Mouse (Mus musculus): ENCODE data around the gene Prss8. TPM values are rescaled to one million over a fixed set of nuclear protein-coding genes. Genes with fewer than 3 reads are reported as not detected.
"Not testable (repeated sequence)": the region's sequence is repeated elsewhere in the genome, so short reads cannot be mapped to it uniquely, and the experiment has no call there.

Prss8 gene
- total RNA-seq, 2 experiments from 2014 or later = not detected

DNA sequence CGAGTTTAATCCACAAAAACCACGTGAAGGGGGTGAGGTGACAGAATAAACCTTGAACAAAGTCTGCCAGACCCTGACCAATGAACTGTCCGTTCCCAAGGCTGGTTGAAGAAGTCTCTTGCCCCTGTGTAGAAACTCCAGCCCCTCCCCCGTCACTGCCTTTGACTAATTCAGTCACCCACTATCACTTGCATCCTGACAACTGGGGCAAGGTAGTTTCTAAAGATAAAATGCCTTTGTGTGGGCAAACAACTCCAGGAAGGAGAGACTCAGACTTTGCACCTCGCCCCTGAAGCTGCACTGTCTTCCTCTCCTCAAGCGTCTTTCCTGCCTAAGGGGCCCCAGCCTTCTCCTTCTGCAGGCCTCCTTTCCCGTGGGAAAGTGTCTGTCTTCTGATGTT lies 29.9 kb downstream of the Prss8 start:
- no peak overlapping the region for H3K4me3 ChIP-seq
- H3K27ac ChIP-seq = no peak overlapping the region
- intact Hi-C loops (cut with DNase I) = loop anchor here (5.0 kb wide), 1 partner anchor 37 kb away; no protein-coding TSS in a partner anchor
- DNase-seq = no peak
- no peak for TF ChIP-seq CTCF (IDR thresholded peaks at IDR 0.05)

DNA sequence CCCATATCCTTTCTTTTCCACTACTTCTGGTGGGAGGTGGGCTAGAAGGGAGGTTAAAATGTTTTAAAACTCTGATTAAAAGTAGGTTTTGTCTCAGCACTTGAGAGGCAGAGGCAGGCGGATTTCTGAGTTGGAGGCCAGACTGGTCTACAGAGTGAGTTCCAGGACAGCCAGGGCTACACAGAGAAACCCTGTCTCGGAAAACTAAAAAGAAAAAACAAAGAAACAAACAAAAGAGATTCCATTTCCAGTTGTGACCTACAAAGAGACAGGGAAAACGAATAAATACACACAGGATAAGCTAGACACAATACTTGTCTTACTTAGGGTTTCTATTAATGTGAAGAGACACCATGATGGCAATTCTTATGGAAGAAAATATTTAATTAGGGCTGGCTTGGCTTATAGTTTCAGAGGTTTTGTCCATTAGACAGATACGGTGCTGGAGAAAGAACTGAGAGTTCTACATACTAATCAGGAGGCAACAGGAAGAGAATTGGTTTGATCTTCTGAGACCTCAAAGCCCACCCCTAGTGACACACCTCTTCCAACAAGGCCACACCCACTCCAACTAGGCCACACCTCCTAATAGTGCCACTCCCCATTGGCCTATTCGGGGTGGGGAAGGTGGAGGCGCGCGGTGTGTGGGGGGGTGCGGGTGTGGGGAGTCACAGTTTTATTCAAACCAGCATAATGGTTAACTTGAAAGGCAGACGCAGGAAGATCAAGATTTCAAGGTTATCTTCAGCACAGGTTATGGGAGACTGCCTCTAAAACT lies 31.5 kb downstream of the Prss8 start:
- DNase-seq = no peak
- intact Hi-C loops (cut with DNase I) = loop anchor here (5.0 kb wide), 1 partner anchor 39 kb away; no protein-coding TSS in a partner anchor
- no peak overlapping the region for H3K27ac ChIP-seq
- TF ChIP-seq CTCF (IDR thresholded peaks at IDR 0.05) = no peak
- H3K4me3 ChIP-seq = no peak overlapping the region

DNA sequence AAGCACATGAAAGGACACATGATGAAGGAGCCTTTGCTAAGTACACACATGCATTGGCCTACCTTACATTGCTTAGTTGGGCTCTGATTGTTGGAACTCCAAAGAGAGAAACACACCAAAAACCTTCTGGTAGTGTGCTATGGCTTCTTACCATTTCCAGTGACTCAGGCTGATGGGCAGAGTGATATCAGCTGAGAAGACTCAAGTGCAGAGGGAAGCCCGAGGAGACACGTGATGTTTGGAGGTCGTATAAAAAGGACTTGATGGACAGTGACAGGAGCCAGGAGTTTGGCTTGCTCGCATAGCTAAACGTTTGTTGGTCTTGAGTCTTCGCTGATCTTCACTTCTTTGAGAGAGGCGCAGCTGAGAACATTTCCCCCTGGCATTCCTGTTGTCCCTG lies 32.4 kb downstream of the Prss8 start:
- DNase-seq = no peak
- H3K4me3 ChIP-seq = no peak overlapping the region
- intact Hi-C loops (cut with DNase I) = loop anchor here (5.0 kb wide), 1 partner anchor 40 kb away; no protein-coding TSS in a partner anchor
- no peak overlapping the region for H3K27ac ChIP-seq
- no peak for TF ChIP-seq CTCF (IDR thresholded peaks at IDR 0.05)

DNA sequence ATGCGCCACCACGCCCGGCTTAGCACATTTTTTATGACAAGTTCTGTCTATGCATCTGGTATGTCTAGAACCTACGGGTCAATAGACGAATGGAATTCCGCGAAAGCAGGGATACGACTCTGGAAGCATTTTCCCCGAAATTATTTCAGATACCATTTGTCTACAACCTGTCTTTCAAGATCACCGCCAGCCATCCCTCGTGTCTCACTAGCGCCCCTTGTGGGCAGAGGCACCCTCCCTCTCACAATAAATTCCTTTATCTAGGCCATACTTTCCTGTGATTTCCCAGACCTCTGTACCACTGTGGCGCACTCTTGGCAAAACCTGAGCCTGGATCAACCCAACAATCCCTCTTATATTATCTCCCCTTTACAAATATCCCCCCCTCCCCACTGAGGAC lies 33.5 kb downstream of the Prss8 start:
- Histone ChIP-seq H3K4me3 (no peak overlapping the region), H3K27ac (peak overlapping the region; percentile 93)
- TF ChIP-seq CTCF (IDR thresholded peaks at IDR 0.05) = peak; percentile 76
- DNase-seq = peak; percentile 76
- intact Hi-C loops (cut with DNase I) = loop anchor here (5.0 kb wide), 1 partner anchor 41 kb away; no protein-coding TSS in a partner anchor

DNA sequence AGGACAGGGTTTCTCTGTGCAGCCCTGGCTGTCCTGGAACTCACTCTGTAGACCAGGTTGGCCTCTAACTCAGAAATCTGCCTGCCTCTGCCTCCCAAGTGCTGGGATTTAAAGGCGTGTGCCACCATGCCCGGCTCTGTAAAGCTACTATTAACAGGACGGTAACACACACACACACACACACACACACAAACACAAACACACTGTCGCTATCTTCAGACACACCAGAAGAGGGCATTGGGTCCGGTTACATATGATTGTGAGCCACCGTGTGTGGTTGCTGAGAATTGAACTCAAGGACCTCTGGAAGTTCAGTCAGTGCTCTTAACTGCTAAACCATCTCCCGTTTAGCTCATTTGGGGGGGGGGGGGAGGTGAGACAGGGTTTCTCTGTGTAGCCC lies 34.0 kb downstream of the Prss8 start:
- intact Hi-C loops (cut with DNase I) = loop anchor here (5.0 kb wide), 1 partner anchor 41 kb away; no protein-coding TSS in a partner anchor

DNA sequence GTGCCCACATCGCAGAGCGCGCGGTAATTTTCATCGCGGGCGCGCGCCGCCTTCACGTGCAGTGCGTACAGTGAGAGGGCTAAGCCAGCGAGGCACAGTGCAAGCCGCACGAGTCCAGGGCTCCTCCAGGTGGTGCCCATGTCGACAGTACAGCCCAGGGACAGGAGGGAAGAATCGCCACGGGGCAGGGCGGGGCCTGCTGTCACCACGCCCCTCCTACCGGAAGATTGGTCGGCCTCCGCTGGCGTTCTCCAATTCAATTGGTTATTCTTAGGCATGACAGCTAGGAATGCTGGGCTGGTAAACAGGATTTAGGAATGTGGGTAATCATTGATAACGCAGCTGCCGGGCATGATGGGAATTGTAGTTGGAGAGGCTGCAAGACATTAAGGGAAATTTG lies 34.5 kb downstream of the Prss8 start, which contains the start of the genes Gm21974 and Vkorc1:
TSS of gene Gm21974 (minus strand) at position 13 of the 400 bp plus-strand sequence.
TSS of gene Vkorc1 (minus strand) at position 176 of the 400 bp plus-strand sequence.
- intact Hi-C loops (cut with DNase I) = loop anchor here (5.0 kb wide), 1 partner anchor 42 kb away; no protein-coding TSS in a partner anchor

More for the DNA sequence above, 34.0 kb downstream of the Prss8 start:
- not testable (repeated sequence) for DNase-seq
- Histone ChIP-seq H3K27ac (peak overlapping the region; percentile 93), H3K4me3 (peak overlapping the region; percentile 90)

DNA sequence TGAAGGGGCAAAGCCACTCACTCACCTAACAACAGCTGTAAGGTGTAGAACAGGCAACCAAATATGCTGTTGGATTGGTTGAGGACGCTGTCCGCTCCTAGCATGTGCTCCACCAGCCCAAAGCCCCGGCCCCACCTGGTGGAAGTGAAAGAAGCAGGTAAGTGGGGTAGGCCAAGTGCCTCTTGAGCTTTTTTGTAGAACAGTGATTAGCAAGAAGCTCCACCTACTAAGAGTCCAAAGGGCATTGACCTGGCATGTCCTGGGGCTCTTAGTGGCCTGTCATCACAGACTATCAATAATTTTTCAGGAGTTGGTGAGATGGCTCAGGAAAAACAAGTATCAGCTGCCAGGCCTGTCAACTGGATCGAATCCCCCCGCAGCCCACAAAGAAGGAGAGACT lies 35.4 kb downstream of the Prss8 start:
- DNase-seq = no peak
- TF ChIP-seq CTCF (IDR thresholded peaks at IDR 0.05) = no peak
- intact Hi-C loops (cut with DNase I) = no loop called here
- H3K4me3 ChIP-seq = peak overlapping the region; percentile 90
- H3K27ac ChIP-seq = peak overlapping the region; percentile 93

More for the DNA sequence above, 34.5 kb downstream of the Prss8 start, which contains the start of the genes Gm21974 and Vkorc1:
- peak; percentile 97 for DNase-seq
- TF ChIP-seq CTCF (IDR thresholded peaks at IDR 0.05) = peak; percentile 45
- peak within 1 kb of the TSS; percentile 90 for H3K4me3 ChIP-seq
- peak within 1 kb of the TSS; percentile 93 for H3K27ac ChIP-seq

DNA sequence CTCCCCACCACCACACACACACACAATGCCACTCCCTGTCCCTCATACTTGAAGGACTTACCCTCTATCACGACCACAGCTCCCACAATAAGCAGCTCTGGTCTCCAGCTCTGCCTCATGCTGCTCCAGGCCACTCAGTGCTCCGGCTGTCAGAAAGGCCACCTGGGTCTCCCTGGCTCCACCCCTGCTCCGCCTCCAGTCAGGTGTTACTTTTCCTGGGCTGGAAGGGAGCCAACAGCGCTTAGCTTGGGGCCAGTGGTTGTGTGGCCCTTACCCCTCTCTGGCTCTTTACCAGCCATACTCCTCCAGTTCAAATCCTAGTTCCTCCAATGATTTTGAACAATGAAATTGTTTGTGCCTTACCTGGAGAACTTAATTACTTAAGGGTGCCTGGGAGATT lies 39.1 kb downstream of the Prss8 start, which contains the start of gene Prss53:
TSS of gene Prss53 (minus strand) at position 173 of the 400 bp plus-strand sequence.
- no peak within 1 kb of the TSS for H3K27ac ChIP-seq
- intact Hi-C loops (cut with DNase I) = no loop called here
- no peak for DNase-seq
- H3K4me3 ChIP-seq = no peak within 1 kb of the TSS
- no peak for TF ChIP-seq CTCF (IDR thresholded peaks at IDR 0.05)

DNA sequence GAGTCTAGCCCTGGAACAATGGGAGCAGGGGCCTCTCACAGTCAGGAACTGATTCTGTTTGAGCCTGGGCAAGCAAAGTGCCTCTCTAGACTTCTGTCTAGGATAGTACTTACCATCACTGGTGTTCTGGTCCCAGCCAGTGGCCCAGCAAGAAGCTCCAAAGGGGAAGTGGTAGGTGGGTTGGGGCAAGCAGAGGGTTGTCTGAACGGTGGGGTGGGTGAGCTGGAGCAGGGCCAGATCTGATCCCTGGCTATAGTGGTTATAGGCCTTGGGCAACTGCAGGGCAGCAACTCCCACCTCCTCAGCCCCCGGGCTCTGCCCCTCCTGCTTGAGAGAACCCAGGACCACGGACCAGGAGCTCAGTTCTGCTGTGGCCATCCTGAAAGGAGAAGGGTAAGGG lies 41.1 kb downstream of the Prss8 start:
- intact Hi-C loops (cut with DNase I) = no loop called here
- no peak for TF ChIP-seq CTCF (IDR thresholded peaks at IDR 0.05)
- Histone ChIP-seq H3K27ac (no peak overlapping the region), H3K4me3 (no peak overlapping the region)
- no peak for DNase-seq

DNA sequence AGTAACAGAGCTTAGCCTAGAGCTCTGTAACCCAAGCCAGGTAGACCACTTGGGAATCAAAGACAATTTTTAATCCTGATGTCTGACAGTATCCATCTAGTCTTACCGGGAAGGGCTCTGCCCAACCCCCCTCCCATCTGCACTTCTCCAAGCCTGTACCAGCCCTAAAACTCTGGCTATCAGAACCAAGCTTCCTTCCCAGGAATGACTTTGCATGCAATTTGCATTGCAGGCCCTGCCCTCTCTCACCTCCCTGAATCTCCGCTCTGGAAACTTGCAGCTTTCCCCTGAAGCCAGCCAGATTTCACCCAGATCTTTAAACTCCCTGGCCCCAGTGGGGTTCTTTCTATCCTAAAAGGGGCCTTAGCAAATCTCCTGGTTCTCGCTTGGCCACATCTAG lies 42.1 kb downstream of the Prss8 start:
- intact Hi-C loops (cut with DNase I) = no loop called here
- no peak overlapping the region for H3K4me3 ChIP-seq
- no peak for DNase-seq
- no peak overlapping the region for H3K27ac ChIP-seq
- no peak for TF ChIP-seq CTCF (IDR thresholded peaks at IDR 0.05)

DNA sequence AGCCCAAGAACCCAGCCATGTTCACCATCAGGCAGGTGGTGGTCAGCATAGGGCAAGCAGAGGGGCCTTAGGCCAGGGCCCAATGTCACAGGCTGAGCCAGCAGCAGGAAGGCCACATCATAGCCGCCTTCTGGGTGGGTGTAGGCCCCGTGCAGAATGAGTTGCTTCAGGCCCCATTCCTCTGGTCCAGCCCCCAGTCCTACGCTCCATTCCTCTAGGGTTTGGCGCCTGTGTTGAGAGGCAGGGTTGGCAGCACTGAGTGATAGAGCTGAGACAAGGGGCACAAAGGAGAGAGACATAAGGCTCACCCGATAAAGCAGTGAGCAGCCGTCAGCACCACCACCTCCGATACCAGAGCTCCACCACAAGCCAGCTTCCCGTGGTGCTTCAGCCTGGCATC lies 42.7 kb downstream of the Prss8 start:
- intact Hi-C loops (cut with DNase I) = no loop called here
- peak overlapping the region; percentile 81 for H3K27ac ChIP-seq
- TF ChIP-seq CTCF (IDR thresholded peaks at IDR 0.05) = no peak
- no peak overlapping the region for H3K4me3 ChIP-seq
- no peak for DNase-seq

DNA sequence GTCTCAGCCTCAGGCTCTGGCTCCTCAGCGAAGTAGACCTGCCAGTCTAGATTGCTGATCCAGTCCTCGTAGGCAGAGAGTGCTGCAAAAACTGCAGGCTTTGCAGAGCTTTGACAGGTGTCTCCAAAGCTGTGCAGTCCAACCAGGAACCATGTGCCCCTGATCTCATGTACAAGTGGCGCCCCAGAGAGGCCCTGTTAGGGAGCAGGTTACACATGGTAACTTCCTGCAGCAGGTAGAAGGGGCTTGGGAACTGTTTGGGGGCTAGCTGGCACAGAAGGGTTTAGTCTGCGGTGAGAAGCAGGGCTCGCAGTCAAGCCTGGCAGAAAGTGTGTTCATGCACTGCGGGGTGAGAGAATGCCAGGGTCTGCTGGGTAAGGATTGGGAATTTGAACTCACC lies 43.4 kb downstream of the Prss8 start:
- Histone ChIP-seq H3K4me3 (0 out of 2 replicates have a peak overlapping the region, but pooled peaks have one; percentile 5), H3K27ac (peak overlapping the region; percentile 81)
- no peak for TF ChIP-seq CTCF (IDR thresholded peaks at IDR 0.05)
- intact Hi-C loops (cut with DNase I) = no loop called here
- DNase-seq = no peak

DNA sequence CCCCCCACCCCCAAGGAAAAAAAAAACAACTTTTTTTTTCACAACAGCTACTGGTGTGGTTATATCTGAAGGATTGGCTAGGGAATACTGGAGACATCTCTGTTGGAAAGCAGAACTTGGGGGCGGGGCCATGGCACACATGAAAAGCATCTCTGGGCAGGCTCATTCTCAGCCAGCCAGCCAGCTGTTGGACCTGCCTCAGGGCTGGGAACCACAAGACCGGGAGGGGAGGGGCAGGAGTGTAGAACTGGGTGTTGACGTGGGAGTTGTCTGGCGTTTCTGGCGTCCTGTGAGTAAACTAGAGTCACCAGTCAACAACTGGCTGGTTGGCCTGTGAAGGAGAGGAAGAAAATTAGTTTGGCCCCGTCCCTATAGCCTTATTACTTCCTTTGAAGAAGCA lies 44.0 kb downstream of the Prss8 start:
- Histone ChIP-seq H3K4me3 (no peak overlapping the region), H3K27ac (peak overlapping the region; percentile 81)
- DNase-seq = peak; percentile 87
- intact Hi-C loops (cut with DNase I) = no loop called here
- no peak for TF ChIP-seq CTCF (IDR thresholded peaks at IDR 0.05)

Data from gastrocnemius, adult 2 months (tissue).